ENCODE assay signal across 8 mouse cellular contexts in genomic region chr3:90242984-90243775, GRCm38 (mm10). TPM values are rescaled to one million over a fixed set of nuclear protein-coding genes. Genes with fewer than 3 reads are reported as not detected.
DNase-seq lines count a peak whose midpoint lies in the region; ATAC-seq lines count a peak whose summit lies in the region.

Gene Creb3l4 (minus strand): TSS chr3:90243512.

- no peaks in the 10 kb centered on the region for H3K9me3 ChIP-seq in heart, embryonic 15.5 days (replicated peaks)
- H3K9me3 ChIP-seq in limb, embryonic 10.5 days (replicated peaks) = no peaks in the 10 kb centered on the region
- no peaks in the 10 kb centered on the region for H3K9me3 ChIP-seq in midbrain, embryonic 11.5 days (ENCODE audit: control insufficient read depth, low read length)

- ATAC-seq in heart, embryonic 15.5 days (replicated peaks; ENCODE audit: insufficient number of reproducible peaks, insufficient read depth, low FRiP score, low read depth) = peak; percentile 47
- ATAC-seq in midbrain, embryonic 11.5 days (ENCODE audit: low FRiP score) = peak; percentile 79
- no peak for ATAC-seq in cerebellum, adult (ENCODE audit: insufficient number of reproducible peaks, low FRiP score, low TSS enrichment)

- peak within 1 kb of the TSS; percentile 45 for H3K4me3 ChIP-seq in heart, embryonic 15.5 days
- peak within 1 kb of the TSS; percentile 52 for H3K4me3 ChIP-seq in limb, embryonic 10.5 days
- H3K4me3 ChIP-seq in midbrain, embryonic 11.5 days (ENCODE audit: low read depth, low read length) = peak within 1 kb of the TSS; percentile 25

- peak within 1 kb of the TSS; percentile 71 for H3K4me2 ChIP-seq in heart, embryonic 15.5 days
- H3K4me2 ChIP-seq in midbrain, embryonic 11.5 days = peak within 1 kb of the TSS; percentile 55

- WGBS in heart, embryonic 15.5 days = 7% methylated on average over 19 of the region's 19 CpGs
- 5% methylated on average over 19 of the region's 19 CpGs for WGBS in limb, embryonic 10.5 days
- WGBS in midbrain, embryonic 11.5 days = under 1% methylated on average over 19 of the region's 19 CpGs

- H3K4me1 ChIP-seq in heart, embryonic 15.5 days (replicated peaks) = peaks cover 14% of the 10 kb centered on the region
- H3K4me1 ChIP-seq in limb, embryonic 10.5 days = peaks cover 27% of the 10 kb centered on the region
- peaks cover 10% of the 10 kb centered on the region for H3K4me1 ChIP-seq in midbrain, embryonic 11.5 days (ENCODE audit: control insufficient read depth, insufficient read depth, low read length)

- no peaks in the 10 kb centered on the region for H3K36me3 ChIP-seq in heart, embryonic 15.5 days
- no peaks in the 10 kb centered on the region for H3K36me3 ChIP-seq in limb, embryonic 10.5 days
- H3K36me3 ChIP-seq in midbrain, embryonic 11.5 days (ENCODE audit: control insufficient read depth, insufficient read depth, low read length) = no peaks in the 10 kb centered on the region

- DNase-seq in NIH3T3 (ENCODE audit: low read depth) = peak; percentile 48
- peak; percentile 87 for DNase-seq in embryo, embryonic 10.5 days (ENCODE audit: low spot score)
- peak; percentile 70 for DNase-seq in limb, embryonic 10.5 days (ENCODE audit: low spot score)
- DNase-seq in midbrain, embryonic 11.5 days (ENCODE audit: low spot score, missing footprints) = peak; percentile 96
- DNase-seq in cerebellum, adult 9-11 months = no peak
- no peak for DNase-seq in urinary bladder, postnatal 25 days (ENCODE audit: low spot score)

- peak within 1 kb of the TSS; percentile 50; the same call in 1 of the 2 replicates for H3K27ac ChIP-seq in heart, embryonic 15.5 days
- peak within 1 kb of the TSS; percentile 84 for H3K27ac ChIP-seq in limb, embryonic 10.5 days
- H3K27ac ChIP-seq in midbrain, embryonic 11.5 days (ENCODE audit: low read depth, low read length) = no peak within 1 kb of the TSS

- H3K9ac ChIP-seq in heart, embryonic 15.5 days = peak within 1 kb of the TSS; percentile 27
- peak within 1 kb of the TSS; percentile 59 for H3K9ac ChIP-seq in midbrain, embryonic 11.5 days (ENCODE audit: low read length)

- no peaks in the 10 kb centered on the region for H3K27me3 ChIP-seq in heart, embryonic 15.5 days
- peaks cover 7% of the 10 kb centered on the region; the same call in 1 of the 2 replicates for H3K27me3 ChIP-seq in limb, embryonic 10.5 days (ENCODE audit: low read depth, poor library complexity, severe bottlenecking)
- no peaks in the 10 kb centered on the region for H3K27me3 ChIP-seq in midbrain, embryonic 11.5 days (ENCODE audit: control insufficient read depth, insufficient read depth, low read length)

RNA-seq across cellular contexts. Expression of gene Creb3l4, which starts in this region (rescaled TPM):
- polyA plus RNA-seq in heart, embryonic 15.5 days (2015; fragmentation: Nextera tagmentation; extraction: Ambion mirVana) = 2.2 and 3.0 TPM in 2 replicates
- polyA plus RNA-seq in limb, embryonic 10.5 days (2016; fragmentation: Nextera tagmentation; extraction: Ambion mirVana) = 4.0 and 8.9 TPM in 2 replicates
- polyA plus RNA-seq in midbrain, embryonic 11.5 days (2014; fragmentation: Nextera tagmentation; extraction: Ambion mirVana) = 3.2 and 4.3 TPM in 2 replicates

Comparison
In these comparisons a context has a peak if more than half of its experiments do, and no peak if none do; other contexts are left out.
1. DNase-seq: peak in NIH3T3 (single experiment), embryo, embryonic 10.5 days (single experiment), limb, embryonic 10.5 days (single experiment) and midbrain, embryonic 11.5 days (single experiment); none in cerebellum, adult 9-11 months (single experiment) and urinary bladder, postnatal 25 days (single experiment).
2. Peak in every context shown above with its lines, with median percentiles within 50 percentile points of each other: H3K4me3 ChIP-seq.